Mouse (Mus musculus) intestine, embryonic 15.5 days (tissue): Measurements from ENCODE around the gene Taf13. TPM values are rescaled to one million over a fixed set of nuclear protein-coding genes. Genes with fewer than 3 reads are reported as not detected.

ENCODE experiments used
- ATAC-seq: fragments of 200-750 bp; cut with Nextera tagmentation; 2 replicates; pipeline ENCODE4 v1.8.0; 2017; ENCODE audit warnings: moderate TSS enrichment, moderate library complexity
- H3K27ac ChIP-seq: fragments of 300-500 bp; sonication (generic); 2 replicates; pipeline ENCODE4 v1.5.1; 2015; ENCODE audit warnings: mild to moderate bottlenecking, inconsistent platforms
- H3K27me3 ChIP-seq: fragments of 300-500 bp; sonication (generic); replicated peaks from 2 replicates; pipeline ENCODE4 v1.6.1; 2015; ENCODE audit warnings: inconsistent platforms
- H3K36me3 ChIP-seq: fragments of 300-500 bp; sonication (generic); 2 replicates; pipeline ENCODE4 v1.6.1; 2015; ENCODE audit warnings: inconsistent platforms
- H3K4me1 ChIP-seq: fragments of 300-500 bp; sonication (generic); replicated peaks from 2 replicates; pipeline ENCODE4 v1.6.1; 2015; ENCODE audit warnings: inconsistent platforms
- H3K4me2 ChIP-seq: fragments of 300-500 bp; sonication (generic); replicated peaks from 2 replicates; pipeline ENCODE4 v1.6.1; 2015; ENCODE audit warnings: mild to moderate bottlenecking, inconsistent platforms
- H3K4me3 ChIP-seq: fragments of 300-500 bp; sonication (generic); replicated peaks from 2 replicates; pipeline ENCODE4 v1.5.1; 2015; ENCODE audit warnings: inconsistent platforms
- H3K9ac ChIP-seq: fragments of 300-500 bp; sonication (generic); 2 replicates; pipeline ENCODE4 v1.6.1; 2015; ENCODE audit warnings: inconsistent platforms
- H3K9me3 ChIP-seq: fragments of 300-500 bp; sonication (generic); 2 replicates; pipeline ENCODE4 v1.6.1; 2016; ENCODE audit warnings: inconsistent platforms
- WGBS: fragments of 180-500 bp; shearing (Covaris S2); methylation state at CpG from one replicate; pipeline ENCODE4 v1.1.7; 2015; 5-methylcytosine and 5-hydroxymethylcytosine counted together
- polyA plus RNA-seq: library from polyadenylated mRNA; unstranded; fragments of >200 nt; fragmentation: Nextera tagmentation; extraction: Ambion mirVana; gene quantifications from 2 replicates; pipeline ENCODE4 v1.2.1, GENCODE M21; 2015

Gene Taf13
- polyA plus RNA-seq: 38.4 and 39.4 TPM in 2 replicates

- no peaks in the 10 kb centered on the region for H3K27me3 ChIP-seq
- H3K9ac ChIP-seq: peak within 1 kb of the TSS; percentile 63
- no peaks in the 10 kb centered on the region for H3K36me3 ChIP-seq
- under 1% methylated on average over 42 of the region's 42 CpGs for WGBS
- peak within 1 kb of the TSS; percentile 41; the same call in 1 of the 2 replicates for H3K27ac ChIP-seq
- peak within 1 kb of the TSS; percentile 73 for H3K4me2 ChIP-seq
- H3K4me1 ChIP-seq: peaks cover 12% of the 10 kb centered on the region
- ATAC-seq: peak; percentile 99
- H3K9me3 ChIP-seq: no peaks in the 10 kb centered on the region
- peak within 1 kb of the TSS; percentile 59 for H3K4me3 ChIP-seq
These were observed at the start of gene Taf13 for GRCm38 (mm10) chr3:108571443-108572294. Gene Taf13, plus strand, starts transcription at chr3:108571698.

- Histone ChIP-seq H3K4me3 (no peak overlapping the region), H3K4me2 (no peak overlapping the region), H3K27me3 (no peaks in the 10 kb centered on the region), H3K27ac (no peak overlapping the region), H3K9me3 (no peaks in the 10 kb centered on the region), H3K9ac (no peak overlapping the region), H3K4me1 (no peaks in the 10 kb centered on the region), H3K36me3 (no peaks in the 10 kb centered on the region)
- WGBS: 89% methylated on average over 4 of the region's 4 CpGs
- ATAC-seq: no peak
These were observed 48.1 kb upstream of the Taf13 start for GRCm38 (mm10) chr3:108523415-108523814.

- Histone ChIP-seq H3K27ac (no peak overlapping the region), H3K27me3 (no peaks in the 10 kb centered on the region), H3K9me3 (no peaks in the 10 kb centered on the region), H3K4me1 (0 out of 2 replicates have a peak, but pooled peaks cover 4% of the 10 kb centered on the region), H3K4me3 (no peak overlapping the region), H3K4me2 (no peak overlapping the region), H3K9ac (no peak overlapping the region), H3K36me3 (no peaks in the 10 kb centered on the region)
- 90% methylated on average over 8 of the region's 8 CpGs for WGBS
- no peak for ATAC-seq
These were observed 43.0 kb upstream of the Taf13 start for GRCm38 (mm10) chr3:108528489-108528888.

- Histone ChIP-seq H3K4me2 (no peak overlapping the region), H3K27ac (0 out of 2 replicates have a peak overlapping the region, but pooled peaks have one; percentile 17), H3K36me3 (no peaks in the 10 kb centered on the region), H3K4me3 (no peak overlapping the region), H3K9ac (no peak overlapping the region), H3K27me3 (peaks cover 13% of the 10 kb centered on the region), H3K4me1 (peaks cover 14% of the 10 kb centered on the region), H3K9me3 (no peaks in the 10 kb centered on the region)
- WGBS: 56% methylated on average over 9 of the region's 9 CpGs
- peak; percentile 70 for ATAC-seq
These were observed 38.2 kb upstream of the Taf13 start for GRCm38 (mm10) chr3:108533114-108533885.

GRCm38 (mm10) chr3:108533951-108534350 is 37.5 kb upstream of the Taf13 start, which contains the start of gene 1700013F07Rik:
Gene 1700013F07Rik, plus strand, starts transcription at chr3:108534150.
- Histone ChIP-seq H3K36me3 (no peaks in the 10 kb centered on the region), H3K4me1 (peaks cover 14% of the 10 kb centered on the region), H3K27ac (0 out of 2 replicates have a peak within 1 kb of the TSS, but pooled peaks have one; percentile 17), H3K4me3 (no peak within 1 kb of the TSS), H3K9ac (no peak within 1 kb of the TSS), H3K4me2 (no peak within 1 kb of the TSS), H3K27me3 (peaks cover 13% of the 10 kb centered on the region), H3K9me3 (no peaks in the 10 kb centered on the region)
- WGBS: 86% methylated on average over 6 of the region's 6 CpGs
- no peak for ATAC-seq

GRCm38 (mm10) chr3:108535896-108536516 is 35.5 kb upstream of the Taf13 start:
- H3K9ac ChIP-seq: 0 out of 2 replicates have a peak overlapping the region, but pooled peaks have one; percentile 5
- ATAC-seq: no peak

GRCm38 (mm10) chr3:108536517-108537260 is 34.8 kb upstream of the Taf13 start, which contains the start of gene 5330417C22Rik:
Gene 5330417C22Rik, minus strand, starts transcription at chr3:108536536.
- peak within 1 kb of the TSS; percentile 39 for H3K4me3 ChIP-seq
- peak within 1 kb of the TSS; percentile 83 for H3K4me2 ChIP-seq
- ATAC-seq: peak; percentile 73
- no peak within 1 kb of the TSS for H3K27ac ChIP-seq
- WGBS: 1% methylated on average over 32 of the region's 35 CpGs
- H3K9ac ChIP-seq: 0 out of 2 replicates have a peak within 1 kb of the TSS, but pooled peaks have one; percentile 20
- H3K27me3 ChIP-seq: peaks cover 13% of the 10 kb centered on the region
- H3K9me3 ChIP-seq: no peaks in the 10 kb centered on the region
- no peaks in the 10 kb centered on the region for H3K36me3 ChIP-seq
- H3K4me1 ChIP-seq: peaks cover 14% of the 10 kb centered on the region

More at GRCm38 (mm10) chr3:108535896-108536516, 35.5 kb upstream of the Taf13 start:
- peaks cover 13% of the 10 kb centered on the region for H3K27me3 ChIP-seq
- WGBS: 11% methylated on average over 15 of the region's 15 CpGs
- H3K27ac ChIP-seq: no peak overlapping the region
- peaks cover 14% of the 10 kb centered on the region for H3K4me1 ChIP-seq
- peak overlapping the region; percentile 83 for H3K4me2 ChIP-seq
- H3K36me3 ChIP-seq: no peaks in the 10 kb centered on the region
- H3K4me3 ChIP-seq: peak overlapping the region; percentile 39
- H3K9me3 ChIP-seq: no peaks in the 10 kb centered on the region

- no peaks in the 10 kb centered on the region for H3K9me3 ChIP-seq
- peaks cover 14% of the 10 kb centered on the region for H3K4me1 ChIP-seq
- H3K4me3 ChIP-seq: 0 out of 2 replicates have a peak overlapping the region, but pooled peaks have one; percentile 13
- peaks cover 13% of the 10 kb centered on the region for H3K27me3 ChIP-seq
- peak; percentile 54 for ATAC-seq
- H3K27ac ChIP-seq: no peak overlapping the region
- H3K36me3 ChIP-seq: no peaks in the 10 kb centered on the region
- H3K9ac ChIP-seq: no peak overlapping the region
- peak overlapping the region; percentile 54 for H3K4me2 ChIP-seq
- WGBS: 5% methylated on average over 17 of the region's 17 CpGs
These were observed 34.2 kb upstream of the Taf13 start for GRCm38 (mm10) chr3:108537303-108537702.

- no peak overlapping the region for H3K4me2 ChIP-seq
- no peaks in the 10 kb centered on the region for H3K9me3 ChIP-seq
- no peak overlapping the region for H3K27ac ChIP-seq
- H3K4me1 ChIP-seq: peaks cover 3% of the 10 kb centered on the region
- no peak overlapping the region for H3K4me3 ChIP-seq
- ATAC-seq: no peak
- H3K36me3 ChIP-seq: no peaks in the 10 kb centered on the region
- H3K27me3 ChIP-seq: no peaks in the 10 kb centered on the region
- no peak overlapping the region for H3K9ac ChIP-seq
- WGBS: 84% methylated on average over 11 of the region's 11 CpGs
These were observed 29.2 kb upstream of the Taf13 start for GRCm38 (mm10) chr3:108542299-108542698.

- no peaks in the 10 kb centered on the region for H3K9me3 ChIP-seq
- no peaks in the 10 kb centered on the region for H3K4me1 ChIP-seq
- peak overlapping the region; percentile 95 for H3K9ac ChIP-seq
- peak overlapping the region; percentile 83 for H3K4me3 ChIP-seq
- peak; percentile 82 for ATAC-seq
- H3K27ac ChIP-seq: peak overlapping the region; percentile 83
- peak overlapping the region; percentile 82 for H3K4me2 ChIP-seq
- H3K27me3 ChIP-seq: no peaks in the 10 kb centered on the region
- WGBS: under 1% methylated on average over 42 of the region's 42 CpGs
- H3K36me3 ChIP-seq: 0 out of 2 replicates have a peak, but pooled peaks cover 8% of the 10 kb centered on the region
These were observed 17.4 kb upstream of the Taf13 start for GRCm38 (mm10) chr3:108554111-108554561.
